Mouse (Mus musculus) liver, embryonic 12.5 days (tissue): Measurements from ENCODE around the gene Plekhb1. TPM values are rescaled to one million over a fixed set of nuclear protein-coding genes. Genes with fewer than 3 reads are reported as not detected.

Source experiments
- ATAC-seq: fragments of 200-750 bp; cut with Nextera tagmentation; 2 replicates; pipeline ENCODE4 v1.8.0; 2017; ENCODE audit warnings: moderate number of reproducible peaks, mild to moderate bottlenecking, moderate library complexity
- H3K27ac ChIP-seq: fragments of 300-500 bp; sonication (generic); 2 replicates; pipeline ENCODE4 v1.5.1; 2016; ENCODE audit warnings: mild to moderate bottlenecking
- H3K27me3 ChIP-seq: fragments of 300-500 bp; sonication (generic); replicated peaks from 2 replicates; pipeline ENCODE4 v1.6.1; 2016; ENCODE audit warnings: mild to moderate bottlenecking, moderate library complexity
- H3K36me3 ChIP-seq: fragments of 300-500 bp; sonication (generic); 2 replicates; pipeline ENCODE4 v1.6.1; 2016; ENCODE audit warnings: mild to moderate bottlenecking, moderate library complexity
- H3K4me1 ChIP-seq: fragments of 300-500 bp; sonication (generic); 2 replicates; pipeline ENCODE4 v1.6.1; 2016
- H3K4me2 ChIP-seq: fragments of 300-500 bp; sonication (generic); 2 replicates; pipeline ENCODE4 v1.6.1; 2016; ENCODE audit warnings: mild to moderate bottlenecking, moderate library complexity
- H3K4me3 ChIP-seq: fragments of 300-500 bp; sonication (generic); 2 replicates; pipeline ENCODE4 v1.5.1; 2016; ENCODE audit warnings: mild to moderate bottlenecking, moderate library complexity
- H3K9ac ChIP-seq: fragments of 300-500 bp; sonication (generic); 2 replicates; pipeline ENCODE4 v1.6.1; 2016; ENCODE audit warnings: mild to moderate bottlenecking, moderate library complexity
- H3K9me3 ChIP-seq: fragments of 300-500 bp; sonication (generic); replicated peaks from 2 replicates; pipeline ENCODE4 v1.6.1; 2016; ENCODE audit warnings: mild to moderate bottlenecking, moderate library complexity
- WGBS: fragments of 180-500 bp; shearing (Covaris S2); methylation state at CpG from one replicate; pipeline ENCODE4 v1.1.7; 2016; ENCODE audit not compliant: insufficient replicate concordance; 5-methylcytosine and 5-hydroxymethylcytosine counted together
- polyA plus RNA-seq: library from polyadenylated mRNA; unstranded; fragments of >200 nt; fragmentation: Nextera tagmentation; extraction: Ambion mirVana; gene quantifications from 2 replicates; pipeline ENCODE4 v1.2.1, GENCODE M21; 2016

Gene Plekhb1
- polyA plus RNA-seq, 1 experiment from 2014 or later = 0.43 TPM

DNA sequence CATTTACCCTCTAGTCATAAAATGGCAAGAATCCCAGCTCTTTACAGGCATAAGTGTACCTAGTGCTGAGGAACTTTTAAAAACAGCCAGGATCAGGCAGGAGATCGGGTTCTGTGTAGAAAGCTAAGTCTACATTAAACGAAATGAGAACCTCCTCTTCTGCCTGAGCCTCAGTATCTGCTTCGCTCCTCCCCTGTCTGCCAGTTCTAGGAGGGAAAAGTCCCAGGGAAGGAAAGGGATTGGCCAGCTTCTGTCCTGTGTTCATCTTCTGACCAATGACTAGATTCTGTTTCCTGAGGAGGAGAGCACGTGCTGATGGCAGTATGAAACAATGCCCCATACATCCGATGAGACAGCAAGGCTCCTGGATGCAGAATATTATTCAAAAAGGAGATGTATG is 18.9 kb upstream of the Plekhb1 start:
- WGBS = 49% methylated on average over 5 of the region's 5 CpGs
- no peak overlapping the region for H3K27ac ChIP-seq
- H3K36me3 ChIP-seq = no peaks in the 10 kb centered on the region
- no peak overlapping the region for H3K4me3 ChIP-seq
- H3K9me3 ChIP-seq = no peaks in the 10 kb centered on the region
- H3K4me1 ChIP-seq = peaks cover 37% of the 10 kb centered on the region
- no peak overlapping the region for H3K4me2 ChIP-seq
- no peak for ATAC-seq
- H3K9ac ChIP-seq = no peak overlapping the region
- H3K27me3 ChIP-seq = no peaks in the 10 kb centered on the region; the same call in 1 of the 2 replicates

DNA sequence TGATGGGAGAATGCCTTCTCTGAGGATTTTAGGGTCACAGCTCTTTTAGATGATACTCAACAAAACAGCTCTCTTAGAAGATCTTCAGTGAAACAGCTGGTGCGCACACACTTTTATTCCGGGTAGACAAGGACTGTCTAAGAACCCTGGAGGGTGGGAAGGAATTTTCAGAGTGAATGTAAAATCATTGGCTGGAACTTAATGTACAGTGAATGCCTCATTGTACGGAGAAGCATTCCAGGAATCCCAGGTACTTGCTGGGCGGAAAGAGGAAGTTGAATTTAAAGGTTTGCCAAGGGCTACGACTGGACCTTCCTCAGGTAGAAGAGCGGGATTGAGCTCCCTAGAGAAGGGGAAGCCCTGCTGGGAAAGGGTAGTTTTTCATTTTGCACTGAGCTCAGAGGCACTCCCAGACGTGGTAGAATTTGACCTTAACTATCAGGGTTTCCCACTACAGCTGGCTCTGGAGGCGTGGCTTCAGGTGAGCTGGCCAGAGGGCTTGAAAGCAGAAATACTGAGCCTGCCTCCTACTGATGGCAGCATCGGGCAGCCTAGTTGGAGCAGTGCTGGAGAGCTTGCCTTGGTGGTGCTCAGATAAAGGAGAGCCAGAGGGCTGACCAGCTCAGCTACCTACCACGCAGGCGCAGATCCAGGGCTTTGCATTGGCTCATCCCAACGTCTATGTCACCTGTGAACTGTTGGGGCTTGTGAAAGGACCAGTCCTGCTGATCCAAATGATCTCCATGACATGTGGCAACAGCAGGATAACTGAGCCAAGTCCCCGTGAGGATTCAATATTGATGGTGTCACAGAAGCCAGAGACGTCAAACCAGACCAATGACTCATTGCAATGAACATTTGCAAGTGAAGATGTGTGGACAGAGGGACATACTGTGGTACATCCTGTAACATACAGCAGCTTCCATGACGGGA is 17.0 kb upstream of the Plekhb1 start:
- Histone ChIP-seq H3K4me2 (no peak overlapping the region), H3K4me1 (peaks cover 21% of the 10 kb centered on the region), H3K27me3 (peaks cover 11% of the 10 kb centered on the region), H3K27ac (no peak overlapping the region), H3K36me3 (no peaks in the 10 kb centered on the region), H3K9ac (no peak overlapping the region), H3K9me3 (no peaks in the 10 kb centered on the region), H3K4me3 (no peak overlapping the region)
- WGBS = 58% methylated on average over 15 of the region's 15 CpGs
- ATAC-seq = no peak

DNA sequence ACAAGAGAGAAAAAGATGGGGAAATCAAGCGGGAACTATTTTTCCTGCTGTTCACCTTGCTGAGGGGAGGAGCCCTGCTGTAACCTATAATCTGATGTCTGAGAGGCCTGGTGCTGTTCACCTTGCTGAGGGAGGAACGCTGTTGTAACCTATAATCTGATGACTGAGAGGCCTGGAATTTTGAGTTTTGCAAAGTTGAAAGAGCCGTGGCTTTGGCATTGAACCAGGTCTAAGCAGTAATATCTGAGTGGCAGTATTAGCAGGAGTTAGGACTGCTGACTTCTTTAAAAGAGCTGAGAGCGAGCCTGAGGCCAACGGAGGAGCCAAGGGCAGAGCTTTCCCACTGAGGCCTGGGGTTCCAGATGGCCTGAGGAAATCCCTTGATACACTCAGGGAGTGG is 15.8 kb upstream of the Plekhb1 start:
- peaks cover 12% of the 10 kb centered on the region for H3K4me1 ChIP-seq
- no peak overlapping the region for H3K4me2 ChIP-seq
- H3K27me3 ChIP-seq = peaks cover 23% of the 10 kb centered on the region
- H3K9me3 ChIP-seq = no peaks in the 10 kb centered on the region
- H3K4me3 ChIP-seq = no peak overlapping the region
- no peak overlapping the region for H3K9ac ChIP-seq
- ATAC-seq = no peak
- no peaks in the 10 kb centered on the region for H3K36me3 ChIP-seq
- WGBS = 75% methylated on average over 5 of the region's 5 CpGs
- H3K27ac ChIP-seq = no peak overlapping the region

DNA sequence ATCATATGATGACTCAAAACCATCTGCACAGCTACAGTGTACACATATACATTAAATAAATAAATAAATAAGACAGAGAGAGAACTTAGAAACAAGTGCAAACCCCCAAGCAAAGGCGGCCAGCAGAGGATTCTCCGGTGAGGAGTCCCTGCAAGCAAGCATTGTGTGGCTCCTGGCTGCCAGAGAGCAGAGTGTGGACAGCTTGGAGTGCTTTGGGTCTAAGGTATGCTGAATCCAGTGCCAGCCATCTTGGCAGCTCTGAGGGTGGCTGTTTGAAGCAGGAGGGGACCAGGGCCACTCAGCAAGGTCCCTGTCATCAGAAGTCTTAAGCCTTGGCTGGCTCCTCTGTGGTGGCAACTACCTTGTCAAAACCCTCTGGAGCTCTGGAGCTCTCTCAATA is 12.7 kb upstream of the Plekhb1 start:
- Histone ChIP-seq H3K27ac (no peak overlapping the region), H3K4me3 (no peak overlapping the region), H3K4me1 (peaks cover 12% of the 10 kb centered on the region), H3K9me3 (no peaks in the 10 kb centered on the region), H3K36me3 (no peaks in the 10 kb centered on the region), H3K4me2 (no peak overlapping the region), H3K9ac (no peak overlapping the region), H3K27me3 (peaks cover 45% of the 10 kb centered on the region)
- ATAC-seq = no peak
- WGBS = 83% methylated on average over 2 of the region's 2 CpGs

DNA sequence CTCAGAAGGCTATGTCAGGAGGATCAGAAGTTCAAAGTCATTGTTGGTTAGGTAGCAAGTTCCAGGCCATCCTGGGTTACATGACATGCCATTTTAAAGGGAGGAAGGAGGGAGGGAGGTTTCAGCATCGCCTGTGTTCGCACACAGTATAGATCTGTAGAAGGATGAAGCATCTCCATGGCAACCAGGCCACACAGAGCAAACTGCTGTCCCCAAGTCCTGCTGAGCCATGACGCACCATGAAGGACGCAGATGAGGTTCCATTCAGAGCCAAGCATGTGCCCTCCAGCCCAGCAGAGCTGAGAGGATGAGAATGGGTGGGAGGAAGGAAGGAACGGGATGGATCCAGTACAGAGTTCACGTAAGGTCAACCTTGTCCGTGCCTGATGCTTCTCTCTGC is 11.2 kb upstream of the Plekhb1 start:
- H3K27me3 ChIP-seq = peaks cover 45% of the 10 kb centered on the region
- H3K27ac ChIP-seq = no peak overlapping the region
- no peaks in the 10 kb centered on the region for H3K4me1 ChIP-seq
- H3K36me3 ChIP-seq = no peaks in the 10 kb centered on the region
- WGBS = 57% methylated on average over 7 of the region's 7 CpGs
- no peak overlapping the region for H3K4me3 ChIP-seq
- no peak overlapping the region for H3K4me2 ChIP-seq
- no peak for ATAC-seq
- no peak overlapping the region for H3K9ac ChIP-seq
- no peaks in the 10 kb centered on the region for H3K9me3 ChIP-seq

DNA sequence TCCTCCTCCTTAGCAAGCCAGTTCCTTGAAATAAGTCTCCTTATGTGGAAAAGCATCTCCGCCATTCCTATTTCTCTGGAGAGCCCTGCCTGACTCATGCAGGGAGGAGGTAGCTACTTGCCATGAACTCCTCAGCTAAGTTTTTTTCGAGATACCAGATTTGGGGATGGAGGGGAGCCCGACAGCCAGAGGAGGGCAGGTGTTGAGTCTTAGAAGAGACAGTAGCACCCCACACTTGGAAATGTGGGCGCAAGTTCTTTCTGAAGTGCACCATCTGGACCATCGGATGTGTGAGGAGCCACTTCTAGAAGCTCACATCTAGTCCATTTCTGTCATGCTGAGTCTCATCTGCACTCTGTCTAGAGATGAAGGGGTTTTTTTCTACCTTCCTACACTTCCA is 8.4 kb upstream of the Plekhb1 start:
- Histone ChIP-seq H3K4me3 (no peak overlapping the region), H3K4me2 (no peak overlapping the region), H3K9ac (no peak overlapping the region), H3K9me3 (no peaks in the 10 kb centered on the region), H3K27ac (no peak overlapping the region), H3K4me1 (no peaks in the 10 kb centered on the region), H3K27me3 (peaks cover 53% of the 10 kb centered on the region), H3K36me3 (no peaks in the 10 kb centered on the region)
- ATAC-seq = no peak
- 71% methylated on average over 5 of the region's 5 CpGs for WGBS

DNA sequence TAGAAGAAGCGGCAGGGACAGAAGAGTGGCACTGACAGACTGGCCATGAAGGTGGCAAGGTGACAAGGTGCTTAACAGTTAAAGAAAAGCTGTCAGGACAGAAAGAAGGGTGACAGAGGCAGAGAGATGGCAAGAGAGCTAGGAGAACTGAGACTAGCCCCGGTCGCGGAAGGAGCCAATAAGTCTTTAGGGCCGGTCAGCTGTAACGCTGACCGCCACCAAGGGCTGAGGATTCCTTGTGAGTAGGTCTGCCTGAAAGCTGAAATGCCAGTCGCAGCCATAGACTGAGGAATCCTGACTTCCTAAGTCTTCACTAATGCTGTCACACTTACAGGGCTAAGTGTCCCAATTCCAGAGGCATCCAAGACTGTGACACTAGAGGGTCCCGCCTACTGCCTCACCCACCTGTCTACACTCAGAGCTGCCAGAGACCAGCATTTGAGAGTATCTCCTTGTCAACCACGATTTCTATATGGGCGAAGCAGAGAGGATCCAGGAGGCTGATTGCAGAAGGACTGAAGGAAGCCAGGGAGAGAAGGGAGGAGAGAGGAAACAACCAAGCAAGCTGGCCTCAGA is 1.6 kb upstream of the Plekhb1 start:
- H3K36me3 ChIP-seq = no peaks in the 10 kb centered on the region
- peaks cover 14% of the 10 kb centered on the region for H3K4me1 ChIP-seq
- H3K27me3 ChIP-seq = peaks cover 31% of the 10 kb centered on the region
- 0 out of 2 replicates have a peak, but pooled peaks have one; percentile 5 for ATAC-seq
- H3K27ac ChIP-seq = no peak overlapping the region
- no peak overlapping the region for H3K9ac ChIP-seq
- 59% methylated on average over 11 of the region's 11 CpGs for WGBS
- peak overlapping the region; percentile 30 for H3K4me2 ChIP-seq
- no peak overlapping the region for H3K4me3 ChIP-seq
- no peaks in the 10 kb centered on the region for H3K9me3 ChIP-seq

DNA sequence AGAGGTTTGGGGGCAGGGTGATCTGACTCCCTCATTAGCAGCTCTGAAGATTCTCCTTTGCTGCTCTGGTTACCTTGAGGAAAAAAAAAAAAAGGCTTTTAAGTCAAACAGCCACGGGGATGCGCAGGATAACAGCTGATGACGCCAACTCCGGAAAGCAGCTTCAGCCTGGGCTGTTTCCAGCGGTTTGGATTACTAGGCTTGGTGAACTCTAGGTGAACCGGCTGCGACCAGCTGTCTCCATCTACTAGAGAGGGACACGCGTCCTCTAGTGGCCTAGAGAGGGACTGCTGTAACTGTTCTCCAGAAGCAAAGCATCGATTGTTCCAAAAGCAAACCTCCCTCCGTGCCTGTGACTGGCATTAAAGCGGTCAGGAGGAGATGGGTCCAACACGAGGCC is 976 bp upstream of the Plekhb1 start:
- H3K4me1 ChIP-seq = peaks cover 16% of the 10 kb centered on the region
- WGBS = 3% methylated on average over 13 of the region's 13 CpGs
- H3K9ac ChIP-seq = no peak overlapping the region
- H3K36me3 ChIP-seq = no peaks in the 10 kb centered on the region
- ATAC-seq = peak; percentile 73; the same call in 1 of the 2 replicates
- H3K4me2 ChIP-seq = peak overlapping the region; percentile 30
- H3K9me3 ChIP-seq = no peaks in the 10 kb centered on the region
- no peak overlapping the region for H3K4me3 ChIP-seq
- H3K27me3 ChIP-seq = peaks cover 31% of the 10 kb centered on the region
- H3K27ac ChIP-seq = no peak overlapping the region

DNA sequence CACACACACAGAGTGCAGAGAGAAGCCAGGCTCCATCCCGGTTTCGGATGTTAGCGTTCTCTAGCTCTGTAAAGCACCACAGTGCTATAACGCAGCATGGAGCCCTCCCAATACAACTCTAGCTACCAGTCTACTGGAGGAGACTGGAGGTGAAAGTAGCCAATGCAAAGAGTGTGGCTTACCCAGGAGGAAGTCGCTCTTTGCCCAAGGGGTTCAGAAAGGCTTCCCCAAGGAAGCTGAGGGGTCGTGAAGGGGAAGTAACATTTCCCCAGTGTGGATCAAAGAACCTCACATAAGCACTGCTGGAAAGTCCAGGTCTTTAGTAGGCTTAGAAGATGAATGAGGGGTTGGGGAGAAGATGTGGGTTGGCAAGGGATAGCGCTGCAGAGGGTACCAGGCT is 950 bp downstream of the Plekhb1 start:
- peaks cover 29% of the 10 kb centered on the region for H3K27me3 ChIP-seq
- H3K36me3 ChIP-seq = no peaks in the 10 kb centered on the region
- H3K4me1 ChIP-seq = peaks cover 19% of the 10 kb centered on the region
- no peak overlapping the region for H3K27ac ChIP-seq
- no peak for ATAC-seq
- H3K4me3 ChIP-seq = no peak overlapping the region
- H3K9me3 ChIP-seq = no peaks in the 10 kb centered on the region
- 64% methylated on average over 7 of the region's 7 CpGs for WGBS
- no peak overlapping the region for H3K4me2 ChIP-seq
- H3K9ac ChIP-seq = no peak overlapping the region

DNA sequence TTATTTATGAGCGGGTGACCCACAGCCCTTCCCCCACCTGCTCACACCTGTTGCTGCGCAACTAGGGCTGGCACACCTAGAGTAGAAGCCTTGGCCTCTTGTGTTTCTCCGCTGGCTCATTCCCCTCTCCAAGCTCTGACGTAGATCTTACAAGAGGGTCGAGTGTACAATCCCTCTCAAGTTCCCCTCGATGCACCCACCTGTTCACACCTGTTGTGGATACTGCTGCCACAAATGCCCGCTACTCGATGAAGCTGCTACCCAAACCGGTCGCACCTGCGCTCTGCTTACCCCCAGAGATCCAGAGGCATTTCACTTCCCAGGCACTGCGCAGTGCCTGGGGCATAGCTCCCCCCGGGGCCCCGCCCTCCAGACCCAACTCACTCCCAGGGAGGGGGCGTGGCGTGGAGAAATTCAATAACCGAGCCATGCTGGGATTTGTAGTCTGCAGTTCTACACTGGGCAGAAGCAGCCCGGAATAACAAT is 4.1 kb downstream of the Plekhb1 start:
- H3K9ac ChIP-seq = no peak overlapping the region
- H3K9me3 ChIP-seq = no peaks in the 10 kb centered on the region
- WGBS = 35% methylated on average over 18 of the region's 18 CpGs
- peak overlapping the region; percentile 37 for H3K4me2 ChIP-seq
- H3K36me3 ChIP-seq = no peaks in the 10 kb centered on the region
- peak overlapping the region; percentile 11; the same call in 1 of the 2 replicates for H3K4me3 ChIP-seq
- H3K4me1 ChIP-seq = peaks cover 8% of the 10 kb centered on the region; the same call in 1 of the 2 replicates
- no peak overlapping the region for H3K27ac ChIP-seq
- H3K27me3 ChIP-seq = peaks cover 12% of the 10 kb centered on the region; the same call in 1 of the 2 replicates
- ATAC-seq = 0 out of 2 replicates have a peak, but pooled peaks have one; percentile 44

DNA sequence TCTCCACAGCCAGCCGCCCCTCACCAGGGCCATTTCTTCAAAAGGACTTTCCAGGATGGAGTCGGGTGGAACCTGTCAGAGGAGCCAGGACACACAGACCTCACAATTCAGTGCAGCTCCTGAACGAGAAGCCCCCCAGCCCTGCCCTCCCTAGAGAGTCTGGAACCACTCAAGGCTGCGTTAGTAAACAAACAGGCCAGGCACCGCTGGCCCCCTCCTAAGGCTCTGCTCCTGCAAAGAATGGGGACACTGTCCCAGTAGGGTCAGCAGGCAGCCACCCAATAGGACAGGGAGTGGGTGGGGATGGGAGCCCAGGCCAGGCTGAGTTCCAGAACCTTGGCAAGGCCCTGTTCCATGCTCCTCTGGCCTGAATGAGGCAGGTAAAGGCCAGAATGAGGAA is 5.5 kb downstream of the Plekhb1 start:
- H3K9me3 ChIP-seq = no peaks in the 10 kb centered on the region
- no peak overlapping the region for H3K9ac ChIP-seq
- H3K27ac ChIP-seq = no peak overlapping the region
- 0 out of 2 replicates have a peak, but pooled peaks cover 5% of the 10 kb centered on the region for H3K4me1 ChIP-seq
- H3K27me3 ChIP-seq = peaks cover 5% of the 10 kb centered on the region; the same call in 1 of the 2 replicates
- H3K4me2 ChIP-seq = no peak overlapping the region
- ATAC-seq = no peak
- no peak overlapping the region for H3K4me3 ChIP-seq
- WGBS = 61% methylated on average over 5 of the region's 5 CpGs
- H3K36me3 ChIP-seq = no peaks in the 10 kb centered on the region

DNA sequence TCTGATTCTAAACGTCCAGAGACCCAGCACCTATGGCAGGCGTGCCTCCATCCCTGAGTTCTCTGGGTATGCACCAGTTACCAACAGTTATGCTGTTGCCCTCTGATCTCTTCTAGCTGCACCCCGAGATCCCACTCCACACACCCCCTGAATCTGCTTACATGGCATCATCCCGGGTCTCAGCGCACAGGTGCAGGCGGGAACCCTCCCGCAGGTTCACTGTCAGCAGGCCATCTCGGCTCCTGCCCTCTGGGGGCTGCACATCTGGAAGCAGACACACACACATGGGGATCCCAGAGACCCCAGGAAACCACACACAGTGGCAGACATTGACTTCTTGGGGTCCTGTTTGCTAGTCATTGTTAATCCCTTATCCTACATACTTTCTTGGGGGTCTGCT is 7.8 kb downstream of the Plekhb1 start:
- no peak for ATAC-seq
- H3K27ac ChIP-seq = no peak overlapping the region
- H3K36me3 ChIP-seq = no peaks in the 10 kb centered on the region
- peaks cover 9% of the 10 kb centered on the region; the same call in 1 of the 2 replicates for H3K4me1 ChIP-seq
- no peaks in the 10 kb centered on the region for H3K9me3 ChIP-seq
- H3K27me3 ChIP-seq = no peaks in the 10 kb centered on the region
- no peak overlapping the region for H3K4me3 ChIP-seq
- no peak overlapping the region for H3K9ac ChIP-seq
- H3K4me2 ChIP-seq = no peak overlapping the region
- 73% methylated on average over 8 of the region's 8 CpGs for WGBS
